ENCODE assay signal across 11 mouse cellular contexts in genomic region chr2:148856630-148857400, GRCm38 (mm10). TPM values are rescaled to one million over a fixed set of nuclear protein-coding genes. Genes with fewer than 3 reads are reported as not detected.
DNase-seq lines count a peak whose midpoint lies in the region; ATAC-seq and TF ChIP-seq lines count a peak whose summit lies in the region.
"Had no signal": no experiment of that assay in that cellular context is flagged by ENCODE, and none has a peak within 500 bp of the region (broad histone marks: within the 10 kb centered on the region; RNA-seq: fewer than 3 reads in every experiment).

No protein-coding gene starts in this region.

- H3K9me3 ChIP-seq in lung, embryonic 15.5 days = no peaks in the 10 kb centered on the region
- H3K9me3 ChIP-seq: embryonic facial prominence, embryonic 12.5 days; neural tube, embryonic 12.5 days had no signal

- no peak for TF ChIP-seq POLR2A in small intestine, adult 2 months (IDR thresholded peaks at IDR 0.05; ENCODE audit: low read depth, low read length)

- intact Hi-C loops in heart, postnatal 14 days (cut with DNase I) = no loop called here

- no peak overlapping the region for H3K9ac ChIP-seq in lung, embryonic 15.5 days
- H3K9ac ChIP-seq: embryonic facial prominence, embryonic 12.5 days; forebrain, postnatal 0 days; neural tube, embryonic 12.5 days had no signal

- no peak for DNase-seq in lung, postnatal 14 days
- peak; percentile 59 for DNase-seq in adipocyte (ENCODE audit: low spot score)
- peak; percentile 7 to 10 for DNase-seq in heart, postnatal 14 days
- DNase-seq in frontal cortex, postnatal 10 days (ENCODE audit: low spot score in 2 of 2) = no peak
- no peak for DNase-seq in gastrocnemius, adult 8-10 months (ENCODE audit: low spot score in 2 of 2)
- DNase-seq: forebrain, postnatal 0 days had no signal

- ATAC-seq in lung, embryonic 15.5 days (ENCODE audit: borderline replicate concordance, extremely low read depth, low FRiP score, low TSS enrichment) = no peak; the same call in 1 of the 2 replicates
- ATAC-seq: forebrain, postnatal 0 days; inflammation-experienced regulatory T-cells, adult 6 months had no signal

- H3K27ac ChIP-seq in lung, embryonic 15.5 days = peak overlapping the region; percentile 29; the same call in 1 of the 2 replicates
- peak overlapping the region; percentile 66 for H3K27ac ChIP-seq in small intestine, adult 2 months (ENCODE audit: insufficient read depth, low read depth, low read length)
- H3K27ac ChIP-seq: embryonic facial prominence, embryonic 12.5 days; neural tube, embryonic 12.5 days had no signal

- no peaks in the 10 kb centered on the region for H3K27me3 ChIP-seq in lung, embryonic 15.5 days
- no peaks in the 10 kb centered on the region for H3K27me3 ChIP-seq in small intestine, adult 2 months (ENCODE audit: control insufficient read depth, insufficient read depth, low read length)
- H3K27me3 ChIP-seq: embryonic facial prominence, embryonic 12.5 days; neural tube, embryonic 12.5 days had no signal

- peak overlapping the region; percentile 14; the same call in 1 of the 2 replicates for H3K4me2 ChIP-seq in lung, embryonic 15.5 days
- H3K4me2 ChIP-seq: embryonic facial prominence, embryonic 12.5 days; neural tube, embryonic 12.5 days had no signal

- no peak for TF ChIP-seq CTCF in small intestine, adult 2 months (IDR thresholded peaks at IDR 0.05; ENCODE audit: extremely low read depth, insufficient read length, insufficient replicate concordance, low read depth, low read length)

- peaks cover 10% of the 10 kb centered on the region for H3K4me1 ChIP-seq in lung, embryonic 15.5 days
- H3K4me1 ChIP-seq in small intestine, adult 2 months (ENCODE audit: control insufficient read depth, insufficient read depth, insufficient read length, low read length) = no peaks in the 10 kb centered on the region
- H3K4me1 ChIP-seq: embryonic facial prominence, embryonic 12.5 days; neural tube, embryonic 12.5 days had no signal

- H3K36me3 ChIP-seq in lung, embryonic 15.5 days = no peaks in the 10 kb centered on the region
- no peaks in the 10 kb centered on the region for H3K36me3 ChIP-seq in small intestine, adult 2 months (ENCODE audit: control insufficient read depth, insufficient read depth, low read length)
- H3K36me3 ChIP-seq: embryonic facial prominence, embryonic 12.5 days; neural tube, embryonic 12.5 days had no signal

- no peak overlapping the region for H3K4me3 ChIP-seq in lung, embryonic 15.5 days
- H3K4me3 ChIP-seq in small intestine, adult 2 months (ENCODE audit: low read depth, low read length) = no peak overlapping the region
- H3K4me3 ChIP-seq: embryonic facial prominence, embryonic 12.5 days; neural tube, embryonic 12.5 days had no signal

- WGBS in lung, embryonic 15.5 days = 34% methylated on average over 8 of the region's 8 CpGs
- WGBS in small intestine, adult 2 months = 36% methylated on average over 8 of the region's 8 CpGs

RNA-seq across cellular contexts. Expression of gene 9230104L09Rik, which starts 8.0 kb away (rescaled TPM):
- polyA plus RNA-seq in lung, embryonic 15.5 days (2015; fragmentation: Nextera tagmentation; extraction: Ambion mirVana) = not detected in 2 replicates
- 1 to 10 TPM in 1 of 2 experiments, under 1 TPM in 1; 0.78 to 1.1 TPM for total RNA-seq in heart, postnatal 14 days (2021)
- polyA plus RNA-seq in small intestine, adult 2 months (2012; rRNA removed) = not detected in 2 replicates
- 1 to 10 TPM in 3 of 4 experiments, under 1 TPM in 1; 0.47 to 2.8 (median 1.9) TPM for total RNA-seq in gastrocnemius, adult 8-10 months (2022)
- polyA plus RNA-seq: embryonic facial prominence, embryonic 12.5 days; forebrain, postnatal 0 days; inflammation-experienced regulatory T-cells, adult 6 months; neural tube, embryonic 12.5 days had no signal

RNA-seq across cellular contexts. Expression of gene Cst3, which starts 18.7 kb away (rescaled TPM):
- 514 and 555 TPM in 2 replicates for polyA plus RNA-seq in lung, embryonic 15.5 days (2015; fragmentation: Nextera tagmentation; extraction: Ambion mirVana)
- 100 to 1,000 TPM; 853 to 872 TPM for total RNA-seq in heart, postnatal 14 days (2021)
- 323 and 330 TPM in 2 replicates for polyA plus RNA-seq in small intestine, adult 2 months (2012; rRNA removed)
- 100 to 1,000 TPM; 477 to 640 (median 523) TPM for total RNA-seq in gastrocnemius, adult 8-10 months (2022)

RNA-seq across cellular contexts. Expression of gene Cst9, which starts 21.9 kb away (rescaled TPM):
- polyA plus RNA-seq in lung, embryonic 15.5 days (2015; fragmentation: Nextera tagmentation; extraction: Ambion mirVana) = 0.37 and 0.42 TPM in 2 replicates
- total RNA-seq in heart, postnatal 14 days (2021) = 1 to 10 TPM; 2.5 to 4.0 TPM
- not detected in 2 replicates for polyA plus RNA-seq in small intestine, adult 2 months (2012; rRNA removed)
- total RNA-seq in gastrocnemius, adult 8-10 months (2022) = not detected
- total RNA-seq: forebrain, postnatal 0 days had no signal
- polyA plus RNA-seq: embryonic facial prominence, embryonic 12.5 days; forebrain, postnatal 0 days; inflammation-experienced regulatory T-cells, adult 6 months; neural tube, embryonic 12.5 days had no signal

RNA-seq across cellular contexts. Expression of gene Cst13, which starts 36.9 kb away (rescaled TPM):
- polyA plus RNA-seq in lung, embryonic 15.5 days (2015; fragmentation: Nextera tagmentation; extraction: Ambion mirVana) = not detected in 2 replicates
- total RNA-seq in heart, postnatal 14 days (2021) = not detected
- polyA plus RNA-seq in small intestine, adult 2 months (2012; rRNA removed) = not detected in 2 replicates
- not detected for total RNA-seq in gastrocnemius, adult 8-10 months (2022)
- total RNA-seq: forebrain, postnatal 0 days had no signal
- polyA plus RNA-seq: embryonic facial prominence, embryonic 12.5 days; forebrain, postnatal 0 days; inflammation-experienced regulatory T-cells, adult 6 months; neural tube, embryonic 12.5 days had no signal

RNA-seq across cellular contexts. Expression of gene Cst8, which starts 58.2 kb away (rescaled TPM):
- not detected in 2 replicates for polyA plus RNA-seq in lung, embryonic 15.5 days (2015; fragmentation: Nextera tagmentation; extraction: Ambion mirVana)
- total RNA-seq in heart, postnatal 14 days (2021) = not detected
- polyA plus RNA-seq in small intestine, adult 2 months (2012; rRNA removed) = not detected in 2 replicates
- not detected for total RNA-seq in gastrocnemius, adult 8-10 months (2022)
- total RNA-seq: forebrain, postnatal 0 days had no signal
- polyA plus RNA-seq: embryonic facial prominence, embryonic 12.5 days; forebrain, postnatal 0 days; inflammation-experienced regulatory T-cells, adult 6 months; neural tube, embryonic 12.5 days had no signal

Comparison
In these comparisons a context has a peak if more than half of its experiments do, and no peak if none do; other contexts are left out.
1. DNase-seq: peak in adipocyte (single experiment) and heart, postnatal 14 days (2 of 2); none in lung, postnatal 14 days (single experiment), frontal cortex, postnatal 10 days (0 of 2) and gastrocnemius, adult 8-10 months (0 of 2).